Mouse (Mus musculus) heart, embryonic 14.5 days (tissue): ENCODE data around the gene Psmd9. TPM values are rescaled to one million over a fixed set of nuclear protein-coding genes. Genes with fewer than 3 reads are reported as not detected.

ENCODE experiments used
- ATAC-seq: fragments of 200-750 bp; cut with Nextera tagmentation; 2 replicates; pipeline ENCODE4 v1.8.0; 2017; ENCODE audit warnings: low read depth, moderate TSS enrichment; ENCODE audit not compliant: insufficient number of reproducible peaks, insufficient read depth, low FRiP score
- H3K27ac ChIP-seq, 2 experiments: fragments of 200-500 bp in 1 of 2; fragments of 300-500 bp in 1 of 2; sonication (generic) in 1 of 2; replicated peaks in 1 of 2; 2 replicates each; pipeline ENCODE4 v1.5.1; 2012 to 2014; ENCODE audit warnings: low read depth in 2 of 2, low read length in 2 of 2, control low read depth in 1 of 2, mild to moderate bottlenecking in 1 of 2, mixed read lengths in 1 of 2; ENCODE audit not compliant: control insufficient read depth in 1 of 2, insufficient read depth in 1 of 2
- H3K27me3 ChIP-seq: fragments of 300-500 bp; sonication (generic); 2 replicates; pipeline ENCODE4 v1.6.1; 2014; ENCODE audit warnings: mild to moderate bottlenecking, low read length, control low read depth; ENCODE audit not compliant: control insufficient read depth, insufficient read depth
- H3K36me3 ChIP-seq: fragments of 300-500 bp; sonication (generic); 2 replicates; pipeline ENCODE4 v1.6.1; 2014; ENCODE audit warnings: mild to moderate bottlenecking, control low read depth, low read length, mixed read lengths; ENCODE audit not compliant: control insufficient read depth, insufficient read depth
- H3K4me1 ChIP-seq, 2 experiments: fragments of 200-500 bp in 1 of 2; fragments of 300-500 bp in 1 of 2; sonication (generic) in 1 of 2; 2 replicates each; pipeline ENCODE4 v1.6.1; 2012 to 2014; ENCODE audit warnings: low read length in 2 of 2, control low read depth in 1 of 2, mixed read lengths in 1 of 2; ENCODE audit not compliant: control insufficient read depth in 2 of 2, insufficient read depth in 2 of 2
- H3K4me2 ChIP-seq: fragments of 300-500 bp; sonication (generic); 2 replicates; pipeline ENCODE4 v1.6.1; 2014; ENCODE audit warnings: mild to moderate bottlenecking, low read length
- H3K4me3 ChIP-seq, 2 experiments: fragments of 200-500 bp in 1 of 2; fragments of 300-500 bp in 1 of 2; sonication (generic) in 1 of 2; 2 replicates each; pipeline ENCODE4 v1.5.1; 2012 to 2014; ENCODE audit warnings: low read length in 2 of 2, mild to moderate bottlenecking in 2 of 2, control low read depth in 1 of 2, low read depth in 1 of 2, moderate library complexity in 1 of 2; ENCODE audit not compliant: control insufficient read depth in 1 of 2, insufficient read depth in 1 of 2
- H3K9ac ChIP-seq: fragments of 300-500 bp; sonication (generic); 2 replicates; pipeline ENCODE4 v1.6.1; 2014; ENCODE audit warnings: mild to moderate bottlenecking, low read length
- H3K9me3 ChIP-seq: fragments of 300-500 bp; sonication (generic); 2 replicates; pipeline ENCODE4 v1.6.1; 2016; ENCODE audit warnings: low read length, control low read depth; ENCODE audit not compliant: control insufficient read depth
- WGBS: fragments of 180-500 bp; shearing (Covaris S2); extraction: QIAGEN DNeasy Blood & Tissue Kit; methylation state at CpG from one replicate; pipeline ENCODE4 v1.1.7; 2014; 5-methylcytosine and 5-hydroxymethylcytosine counted together
- polyA plus RNA-seq: library from polyadenylated mRNA; unstranded; fragments of >200 nt; fragmentation: Nextera tagmentation; extraction: Ambion mirVana; gene quantifications from 2 replicates; pipeline ENCODE4 v1.2.1, GENCODE M21; 2014

The Psmd9 gene
- polyA plus RNA-seq, 1 experiment from 2014 or later, result 64.3 TPM

DNA sequence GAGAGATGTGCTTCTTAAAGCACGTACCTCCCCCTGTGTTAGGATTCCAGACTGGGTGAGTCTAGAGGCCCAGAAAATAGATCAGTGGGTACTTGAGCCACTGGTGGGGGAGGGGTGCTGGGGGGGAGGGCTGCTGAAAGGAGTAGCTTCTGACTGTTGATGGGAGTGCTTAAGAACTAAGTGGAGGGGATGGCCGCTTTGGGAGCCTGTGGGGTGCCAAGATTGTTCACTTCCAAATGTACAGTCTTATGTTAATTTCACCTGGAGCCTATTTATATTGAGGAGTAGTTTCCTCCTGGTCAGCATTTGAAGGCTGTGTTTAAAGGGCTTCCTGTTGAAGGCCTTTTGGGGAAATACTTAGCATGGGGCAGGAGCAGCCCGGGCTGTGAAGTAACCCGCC lies 11.2 kb upstream of the Psmd9 start:
- Histone ChIP-seq H3K27ac (no peak overlapping the region), H3K4me1 (no peaks in the 10 kb centered on the region), H3K9me3 (no peaks in the 10 kb centered on the region), H3K9ac (no peak overlapping the region), H3K27me3 (no peaks in the 10 kb centered on the region), H3K4me3 (no peak overlapping the region), H3K36me3 (peaks cover 96% of the 10 kb centered on the region), H3K4me2 (no peak overlapping the region)
- 66% methylated on average over 4 of the region's 4 CpGs for WGBS
- no peak for ATAC-seq

DNA sequence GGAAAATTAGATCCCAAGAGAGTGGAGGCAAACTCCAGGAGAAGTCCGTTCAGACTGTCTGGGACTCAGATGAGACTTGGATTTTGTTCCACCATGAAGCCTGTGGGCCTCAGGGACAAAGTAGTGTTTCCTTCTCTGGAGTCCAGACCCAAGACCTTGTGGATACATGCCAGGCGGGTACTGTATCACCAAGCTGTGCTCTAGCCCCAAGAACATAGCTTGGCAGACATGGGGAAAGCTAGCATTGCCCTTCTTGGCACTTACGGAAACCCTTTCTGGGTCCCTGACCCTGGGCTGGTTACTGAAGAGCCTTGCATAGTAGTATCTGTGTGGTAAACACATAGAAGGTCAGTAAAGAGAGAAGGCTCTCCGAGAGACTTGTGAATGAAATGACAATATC lies 9.8 kb upstream of the Psmd9 start:
- Histone ChIP-seq H3K36me3 (peaks cover 96% of the 10 kb centered on the region), H3K4me3 (no peak overlapping the region), H3K9me3 (no peaks in the 10 kb centered on the region), H3K9ac (no peak overlapping the region), H3K27me3 (no peaks in the 10 kb centered on the region), H3K4me1 (no peaks in the 10 kb centered on the region), H3K4me2 (no peak overlapping the region), H3K27ac (no peak overlapping the region; a peak in 1 of 4 replicates)
- 97% methylated on average over 4 of the region's 4 CpGs for WGBS
- no peak for ATAC-seq

- H3K36me3 ChIP-seq, result peaks cover 96% of the 10 kb centered on the region
- H3K9ac ChIP-seq, result no peak overlapping the region
- no peak overlapping the region for H3K4me3 ChIP-seq
- no peak overlapping the region for H3K4me2 ChIP-seq
- 90% methylated on average over 15 of the region's 15 CpGs for WGBS
- no peaks in the 10 kb centered on the region for H3K9me3 ChIP-seq
- no peak for ATAC-seq
- H3K27me3 ChIP-seq, result no peaks in the 10 kb centered on the region
- no peaks in the 10 kb centered on the region for H3K4me1 ChIP-seq
- no peak overlapping the region; a peak in 1 of 4 replicates for H3K27ac ChIP-seq
These were observed 9.3 kb upstream of the Psmd9 start for GRCm38 (mm10) chr5:123159866-123160265.

- Histone ChIP-seq H3K4me3 (no peak overlapping the region), H3K9ac (no peak overlapping the region), H3K4me1 (no peaks in the 10 kb centered on the region), H3K9me3 (no peaks in the 10 kb centered on the region), H3K27me3 (no peaks in the 10 kb centered on the region), H3K36me3 (peaks cover 94% of the 10 kb centered on the region), H3K4me2 (no peak overlapping the region), H3K27ac (no peak overlapping the region)
- no peak for ATAC-seq
- WGBS, result 86% methylated on average over 15 of the region's 15 CpGs
These were observed 8.9 kb upstream of the Psmd9 start for GRCm38 (mm10) chr5:123160341-123160740.

DNA sequence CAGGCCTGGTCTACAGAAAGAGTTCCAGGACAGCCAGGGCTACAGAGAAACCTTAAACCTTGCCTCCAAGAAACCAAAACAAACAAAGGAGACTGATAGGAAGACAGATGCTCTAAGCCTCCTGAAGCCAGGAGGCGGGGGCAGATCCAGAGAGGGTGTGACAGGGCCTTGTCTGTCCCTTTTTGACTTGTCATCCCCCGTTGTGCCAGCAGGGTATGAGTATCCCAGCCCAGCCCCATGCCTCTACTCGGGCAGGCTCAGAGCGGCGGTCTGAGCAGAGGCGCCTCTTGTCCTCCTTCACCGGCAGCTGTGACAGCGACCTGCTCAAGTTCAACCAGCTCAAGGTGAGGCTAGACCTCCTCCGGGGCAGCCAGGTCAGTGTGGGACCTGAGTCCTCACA lies 6.3 kb upstream of the Psmd9 start:
- no peak overlapping the region for H3K4me2 ChIP-seq
- H3K4me1 ChIP-seq, result no peaks in the 10 kb centered on the region
- WGBS, result 76% methylated on average over 9 of the region's 9 CpGs
- H3K27ac ChIP-seq, result no peak overlapping the region
- H3K36me3 ChIP-seq, result peaks cover 96% of the 10 kb centered on the region
- H3K9me3 ChIP-seq, result no peaks in the 10 kb centered on the region
- no peak overlapping the region for H3K9ac ChIP-seq
- ATAC-seq, result no peak
- H3K27me3 ChIP-seq, result no peaks in the 10 kb centered on the region
- H3K4me3 ChIP-seq, result no peak overlapping the region

GRCm38 (mm10) chr5:123166437-123166836 lies 2.8 kb upstream of the Psmd9 start:
- 89% methylated on average over 10 of the region's 10 CpGs for WGBS
- peaks cover 63% of the 10 kb centered on the region for H3K36me3 ChIP-seq

DNA sequence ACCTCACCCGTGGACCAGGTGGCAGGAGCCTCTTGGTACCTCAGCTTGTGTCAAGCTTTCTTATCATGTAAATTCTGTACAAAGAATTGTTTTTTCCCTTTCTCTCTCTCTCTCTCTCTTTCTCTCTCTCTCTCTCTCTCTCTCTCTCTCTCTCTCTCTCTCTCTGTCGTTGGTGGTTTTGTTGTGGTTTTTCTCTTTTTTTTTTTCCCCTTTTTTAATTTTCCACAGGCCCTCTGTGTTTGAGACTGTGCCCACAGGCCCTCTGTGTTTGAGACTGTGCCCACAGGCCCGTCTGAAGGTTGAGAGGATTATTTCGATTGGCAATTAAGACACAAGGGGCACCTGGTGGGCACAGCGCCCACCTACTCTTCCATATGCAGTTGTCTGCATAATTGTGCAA lies 1.6 kb upstream of the Psmd9 start:
- Histone ChIP-seq H3K4me1 (peaks cover 2 to 3% of the 10 kb centered on the region in 2 experiments; a peak in 2 of 4 replicates), H3K4me3 (no peak overlapping the region), H3K9me3 (no peaks in the 10 kb centered on the region), H3K9ac (no peak overlapping the region), H3K27ac (no peak overlapping the region), H3K4me2 (no peak overlapping the region), H3K36me3 (peaks cover 51% of the 10 kb centered on the region), H3K27me3 (no peaks in the 10 kb centered on the region)
- 77% methylated on average over 5 of the region's 5 CpGs for WGBS
- ATAC-seq, result no peak

More at GRCm38 (mm10) chr5:123166437-123166836, 2.8 kb upstream of the Psmd9 start:
- Histone ChIP-seq H3K27ac (no peak overlapping the region), H3K4me1 (no peaks in the 10 kb centered on the region), H3K4me2 (no peak overlapping the region), H3K4me3 (no peak overlapping the region), H3K9ac (no peak overlapping the region), H3K27me3 (no peaks in the 10 kb centered on the region), H3K9me3 (no peaks in the 10 kb centered on the region)
- peak; percentile 29; the same call in 1 of the 2 replicates for ATAC-seq

- Histone ChIP-seq H3K4me1 (peaks cover 2 to 3% of the 10 kb centered on the region in 2 experiments; a peak in 2 of 4 replicates), H3K27ac (no peak overlapping the region), H3K4me2 (no peak overlapping the region), H3K27me3 (no peaks in the 10 kb centered on the region), H3K9me3 (no peaks in the 10 kb centered on the region), H3K36me3 (peaks cover 26% of the 10 kb centered on the region), H3K4me3 (no peak overlapping the region), H3K9ac (no peak overlapping the region)
- WGBS, result 78% methylated on average over 9 of the region's 9 CpGs
- ATAC-seq, result no peak
These were observed 1.2 kb downstream of the Psmd9 start for GRCm38 (mm10) chr5:123170365-123170764.
